ENCODE assay signal across 24 mouse cellular contexts in genomic region chr6:93924568-93924967, GRCm38 (mm10).
"Had no signal": no experiment of that assay in that cellular context is flagged by ENCODE, and none has a peak within 500 bp of the region (broad histone marks: within the 10 kb centered on the region; RNA-seq: fewer than 3 reads in every experiment).

No protein-coding gene starts in this region.

- DNase-seq: gastrocnemius, postnatal 14 days; gastrocnemius, postnatal 36 days; heart, adult 18-20 months; heart, postnatal 10 days; kidney, adult 11 months; kidney, adult 2 months; kidney, adult 9 months; kidney, postnatal 14 days; kidney, postnatal 36 days; liver; liver, embryonic 13.5 days had no signal

- H3K4me3 ChIP-seq: heart, embryonic 10.5 days; heart, embryonic 12.5 days; hindbrain, embryonic 13.5 days; hindbrain, embryonic 15.5 days; kidney, embryonic 15.5 days; left cerebral cortex, adult 2 months; limb, embryonic 10.5 days; limb, embryonic 12.5 days; liver, embryonic 13.5 days; liver, embryonic 15.5 days had no signal

- ATAC-seq: hindbrain, postnatal 0 days; intestine, embryonic 16.5 days had no signal

- H3K4me2 ChIP-seq: heart, embryonic 12.5 days; hindbrain, embryonic 13.5 days; hindbrain, embryonic 15.5 days; kidney, embryonic 15.5 days; limb, embryonic 12.5 days; liver, embryonic 11.5 days; liver, embryonic 13.5 days; liver, embryonic 15.5 days had no signal

- H3K9ac ChIP-seq: heart, embryonic 12.5 days; hindbrain, embryonic 13.5 days; hindbrain, embryonic 15.5 days; kidney, embryonic 15.5 days; limb, embryonic 12.5 days; liver, embryonic 13.5 days; liver, embryonic 15.5 days had no signal

- H3K36me3 ChIP-seq: heart, embryonic 10.5 days; heart, embryonic 12.5 days; hindbrain, embryonic 13.5 days; hindbrain, embryonic 15.5 days; kidney, embryonic 15.5 days; limb, embryonic 10.5 days; limb, embryonic 12.5 days; liver, embryonic 13.5 days; liver, embryonic 15.5 days had no signal

- H3K4me1 ChIP-seq: liver, embryonic 13.5 days; liver, embryonic 15.5 days had no signal

- H3K9me3 ChIP-seq: heart, embryonic 10.5 days; heart, embryonic 12.5 days; hindbrain, embryonic 13.5 days; hindbrain, embryonic 15.5 days; kidney, embryonic 15.5 days; limb, embryonic 10.5 days; limb, embryonic 12.5 days; liver, embryonic 13.5 days; liver, embryonic 15.5 days had no signal

- H3K27me3 ChIP-seq: heart, embryonic 12.5 days; hindbrain, embryonic 13.5 days; hindbrain, embryonic 15.5 days; kidney, embryonic 15.5 days; limb, embryonic 12.5 days; liver, embryonic 13.5 days; liver, embryonic 15.5 days had no signal

- H3K27ac ChIP-seq: heart, embryonic 10.5 days; hindbrain, embryonic 15.5 days; hindbrain, postnatal 0 days; kidney, embryonic 15.5 days; kidney, postnatal 0 days; left cerebral cortex, adult 2 months; limb, embryonic 10.5 days; limb, embryonic 12.5 days; liver, embryonic 13.5 days; liver, embryonic 15.5 days had no signal
